Mouse (Mus musculus) embryonic facial prominence, embryonic 14.5 days (tissue): Measurements from ENCODE around the gene Rad9a. TPM values are rescaled to one million over a fixed set of nuclear protein-coding genes. Genes with fewer than 3 reads are reported as not detected.
A peak's percentile ranks its signal among the peaks of the same experiment; 100 is the strongest.

Source experiments
- ATAC-seq: fragments of 200-750 bp; cut with Nextera tagmentation; 2 replicates; pipeline ENCODE4 v1.8.0; 2017; ENCODE audit warnings: low read depth, moderate number of reproducible peaks, moderate TSS enrichment
- DNase-seq: peaks from one replicate; pipeline ENCODE4 v3.0.0-alpha.2; 2015; ENCODE audit warnings: low spot score
- H3K27ac ChIP-seq: fragments of 300-500 bp; sonication (generic); replicated peaks from 2 replicates; pipeline ENCODE4 v1.5.1; 2014; ENCODE audit warnings: low read depth, mild to moderate bottlenecking, low read length, moderate library complexity
- H3K27me3 ChIP-seq: fragments of 300-500 bp; sonication (generic); replicated peaks from 2 replicates; pipeline ENCODE4 v1.6.1; 2014; ENCODE audit warnings: low read length; ENCODE audit not compliant: control insufficient read depth, insufficient read depth
- H3K36me3 ChIP-seq: fragments of 300-500 bp; sonication (generic); 2 replicates; pipeline ENCODE4 v1.6.1; 2014; ENCODE audit warnings: low read length, mixed read lengths; ENCODE audit not compliant: control insufficient read depth, insufficient read depth
- H3K4me1 ChIP-seq: fragments of 300-500 bp; sonication (generic); 2 replicates; pipeline ENCODE4 v1.6.1; 2014; ENCODE audit warnings: antibody characterized with exemption, low read length; ENCODE audit not compliant: control insufficient read depth, insufficient read depth
- H3K4me2 ChIP-seq: fragments of 300-500 bp; sonication (generic); 2 replicates; pipeline ENCODE4 v1.6.1; 2014; ENCODE audit warnings: low read depth, mild to moderate bottlenecking, low read length, moderate library complexity, mixed read lengths
- H3K4me3 ChIP-seq: fragments of 300-500 bp; sonication (generic); 2 replicates; pipeline ENCODE4 v1.5.1; 2014; ENCODE audit warnings: low read depth, mild to moderate bottlenecking, low read length
- H3K9ac ChIP-seq: fragments of 300-500 bp; sonication (generic); 2 replicates; pipeline ENCODE4 v1.6.1; 2014; ENCODE audit warnings: low read depth, mild to moderate bottlenecking, low read length, moderate library complexity, mixed read lengths
- H3K9me3 ChIP-seq: fragments of 300-500 bp; sonication (generic); 2 replicates; pipeline ENCODE4 v1.6.1; 2016; ENCODE audit warnings: low read length; ENCODE audit not compliant: control insufficient read depth
- WGBS: fragments of 180-500 bp; shearing (Covaris S2); extraction: QIAGEN DNeasy Blood & Tissue Kit; methylation state at CpG from one replicate; pipeline ENCODE4 v1.1.7; 2014; 5-methylcytosine and 5-hydroxymethylcytosine counted together
- polyA plus RNA-seq: library from polyadenylated mRNA; unstranded; fragments of >200 nt; fragmentation: Nextera tagmentation; extraction: Ambion mirVana; gene quantifications from 2 replicates; pipeline ENCODE4 v1.2.1, GENCODE M21; 2014

The Rad9a gene
- polyA plus RNA-seq, 1 experiment from 2014 or later, result 28.9 TPM

GRCm38 (mm10) chr19:4231253-4232185 lies 30.1 kb upstream of the Rad9a start, which contains the start of gene Pold4:
Gene Pold4, plus strand, starts transcription at chr19:4231899.
- DNase-seq, result peak; percentile 98
- WGBS, result 9% methylated on average over 25 of the region's 26 CpGs

GRCm38 (mm10) chr19:4230415-4230814 lies 29.0 kb upstream of the Rad9a start:
- peaks cover 10% of the 10 kb centered on the region; the same call in 1 of the 2 replicates for H3K4me1 ChIP-seq
- no peak overlapping the region for H3K4me3 ChIP-seq
- 69% methylated on average over 8 of the region's 8 CpGs for WGBS
- H3K36me3 ChIP-seq, result no peaks in the 10 kb centered on the region
- H3K27ac ChIP-seq, result no peak overlapping the region
- H3K27me3 ChIP-seq, result no peaks in the 10 kb centered on the region
- no peaks in the 10 kb centered on the region for H3K9me3 ChIP-seq
- no peak for ATAC-seq
- H3K9ac ChIP-seq, result no peak overlapping the region
- DNase-seq, result no peak
- no peak overlapping the region for H3K4me2 ChIP-seq

More at GRCm38 (mm10) chr19:4231253-4232185, 30.1 kb upstream of the Rad9a start, which contains the start of gene Pold4:
- Histone ChIP-seq H3K9ac (peak within 1 kb of the TSS; percentile 73), H3K4me3 (peak within 1 kb of the TSS; percentile 59), H3K27ac (peak within 1 kb of the TSS; percentile 61; the same call in 1 of the 2 replicates), H3K9me3 (no peaks in the 10 kb centered on the region), H3K4me2 (peak within 1 kb of the TSS; percentile 85), H3K27me3 (no peaks in the 10 kb centered on the region), H3K36me3 (no peaks in the 10 kb centered on the region), H3K4me1 (peaks cover 10% of the 10 kb centered on the region; the same call in 1 of the 2 replicates)
- peak; percentile 93 for ATAC-seq

GRCm38 (mm10) chr19:4229451-4230076 lies 28.1 kb upstream of the Rad9a start:
- peaks cover 10% of the 10 kb centered on the region; the same call in 1 of the 2 replicates for H3K4me1 ChIP-seq
- no peaks in the 10 kb centered on the region for H3K9me3 ChIP-seq
- DNase-seq (no peak), ATAC-seq (no peak)
- no peak overlapping the region for H3K9ac ChIP-seq
- H3K27me3 ChIP-seq, result no peaks in the 10 kb centered on the region
- WGBS, result 42% methylated on average over 5 of the region's 9 CpGs
- no peak overlapping the region for H3K4me3 ChIP-seq
- no peak overlapping the region for H3K27ac ChIP-seq
- no peak overlapping the region for H3K4me2 ChIP-seq
- H3K36me3 ChIP-seq, result no peaks in the 10 kb centered on the region

GRCm38 (mm10) chr19:4228891-4229290 lies 27.4 kb upstream of the Rad9a start:
- no peak overlapping the region for H3K4me3 ChIP-seq
- ATAC-seq (no peak), DNase-seq (no peak)
- no peaks in the 10 kb centered on the region for H3K36me3 ChIP-seq
- H3K4me1 ChIP-seq, result peaks cover 10% of the 10 kb centered on the region; the same call in 1 of the 2 replicates
- H3K27ac ChIP-seq, result no peak overlapping the region
- H3K27me3 ChIP-seq, result no peaks in the 10 kb centered on the region
- no peaks in the 10 kb centered on the region for H3K9me3 ChIP-seq
- no peak overlapping the region for H3K9ac ChIP-seq
- 78% methylated on average over 4 of the region's 4 CpGs for WGBS
- H3K4me2 ChIP-seq, result no peak overlapping the region

GRCm38 (mm10) chr19:4227894-4228678 lies 26.6 kb upstream of the Rad9a start:
- H3K4me2 ChIP-seq, result no peak overlapping the region
- H3K9ac ChIP-seq, result no peak overlapping the region
- H3K4me1 ChIP-seq, result peaks cover 10% of the 10 kb centered on the region; the same call in 1 of the 2 replicates
- no peak overlapping the region for H3K4me3 ChIP-seq
- peak; percentile 35; the same call in 1 of the 2 replicates for ATAC-seq
- WGBS, result 14% methylated on average over 8 of the region's 8 CpGs
- no peak overlapping the region for H3K27ac ChIP-seq
- DNase-seq, result peak; percentile 89
- H3K9me3 ChIP-seq, result no peaks in the 10 kb centered on the region
- no peaks in the 10 kb centered on the region for H3K36me3 ChIP-seq
- no peaks in the 10 kb centered on the region for H3K27me3 ChIP-seq

GRCm38 (mm10) chr19:4227446-4227845 lies 26.0 kb upstream of the Rad9a start:
- Histone ChIP-seq H3K27ac (no peak overlapping the region), H3K4me1 (peaks cover 7% of the 10 kb centered on the region; the same call in 1 of the 2 replicates), H3K4me3 (no peak overlapping the region), H3K27me3 (no peaks in the 10 kb centered on the region), H3K36me3 (0 out of 2 replicates have a peak, but pooled peaks cover under 1% of the 10 kb centered on the region), H3K4me2 (no peak overlapping the region), H3K9ac (no peak overlapping the region), H3K9me3 (no peaks in the 10 kb centered on the region)
- 71% methylated on average over 5 of the region's 5 CpGs for WGBS
- ATAC-seq (no peak), DNase-seq (no peak)

- H3K4me1 ChIP-seq, result peaks cover 3% of the 10 kb centered on the region
- no peak for DNase-seq
- peaks cover 7% of the 10 kb centered on the region for H3K36me3 ChIP-seq
- WGBS, result 88% methylated on average over 7 of the region's 7 CpGs
- no peak overlapping the region for H3K4me2 ChIP-seq
- H3K4me3 ChIP-seq, result no peak overlapping the region
- no peak overlapping the region for H3K27ac ChIP-seq
- no peak overlapping the region for H3K9ac ChIP-seq
- ATAC-seq, result no peak
- no peaks in the 10 kb centered on the region for H3K27me3 ChIP-seq
- H3K9me3 ChIP-seq, result no peaks in the 10 kb centered on the region
These were observed 25.3 kb upstream of the Rad9a start for GRCm38 (mm10) chr19:4226779-4227178.

- 78% methylated on average over 11 of the region's 11 CpGs for WGBS
- Histone ChIP-seq H3K36me3 (peaks cover 12% of the 10 kb centered on the region), H3K4me2 (no peak overlapping the region), H3K9ac (no peak overlapping the region), H3K27me3 (no peaks in the 10 kb centered on the region), H3K27ac (no peak overlapping the region), H3K4me1 (peaks cover 38% of the 10 kb centered on the region), H3K9me3 (no peaks in the 10 kb centered on the region), H3K4me3 (no peak overlapping the region)
- no peak for DNase-seq
- no peak for ATAC-seq
These were observed 20.7 kb upstream of the Rad9a start for GRCm38 (mm10) chr19:4222165-4222564.
